Mouse (Mus musculus): ENCODE measurements at regions not wholly inside any gene's neighbourhood (a gene's known extent, or its start where the extent isn't known, plus 50 kb on each side); places are given as distances from the start of the nearest gene placed in this dataset.

GRCm38 (mm10) chrX:55584758-55585157 lies 358.1 kb downstream of the Slxl1 start:
- DNase-seq (ENCODE audit: low read depth, low spot score), result peak; percentile 15
